Mouse (Mus musculus): Measurements from ENCODE around the gene Casp6. TPM values are rescaled to one million over a fixed set of nuclear protein-coding genes. Genes with fewer than 3 reads are reported as not detected.

The Casp6 gene
- polyA plus RNA-seq, 1 experiment from 2014 or later, result 20.1 TPM

Other genes starting within 250 kb of the Casp6 start
- gene Egf, start 146.1 kb upstream of the Casp6 start, polyA plus RNA-seq (2015; fragmentation: Nextera tagmentation; extraction: Ambion mirVana), result 2.2 and 3.2 TPM in 2 replicates
- not detected in 2 replicates for gene Lrit3, start 97.4 kb upstream of the Casp6 start, polyA plus RNA-seq (2015; fragmentation: Nextera tagmentation; extraction: Ambion mirVana)
- gene Rrh, start 78.8 kb upstream of the Casp6 start, polyA plus RNA-seq (2015; fragmentation: Nextera tagmentation; extraction: Ambion mirVana), result 0.17 and 0.21 TPM in 2 replicates
- gene Gar1, start 70.0 kb upstream of the Casp6 start, polyA plus RNA-seq (2015; fragmentation: Nextera tagmentation; extraction: Ambion mirVana), result 41.6 and 46.0 TPM in 2 replicates
- 0.49 and 0.50 TPM in 2 replicates for gene Cfi, start 65.5 kb upstream of the Casp6 start, polyA plus RNA-seq (2015; fragmentation: Nextera tagmentation; extraction: Ambion mirVana)
- gene Pla2g12a, start 22.8 kb upstream of the Casp6 start, polyA plus RNA-seq (2015; fragmentation: Nextera tagmentation; extraction: Ambion mirVana), result 36.7 and 37.4 TPM in 2 replicates
- gene Mcub, start 68.8 kb downstream of the Casp6 start, polyA plus RNA-seq (2015; fragmentation: Nextera tagmentation; extraction: Ambion mirVana), result 3.9 and 6.3 TPM in 2 replicates
- gene Sec24b, start 160.1 kb downstream of the Casp6 start, polyA plus RNA-seq (2015; fragmentation: Nextera tagmentation; extraction: Ambion mirVana), result 34.7 and 34.9 TPM in 2 replicates
- 14.4 and 15.3 TPM in 2 replicates for gene Col25a1, start 230.1 kb downstream of the Casp6 start, polyA plus RNA-seq (2015; fragmentation: Nextera tagmentation; extraction: Ambion mirVana)

Measured in midbrain, embryonic 15.5 days (tissue).